Mouse (Mus musculus): ENCODE data around the gene Gucy2c. TPM values are rescaled to one million over a fixed set of nuclear protein-coding genes. Genes with fewer than 3 reads are reported as not detected.
A peak's percentile ranks its signal among the peaks of the same experiment; 100 is the strongest.

Gene Gucy2c
- polyA plus RNA-seq, 1 experiment from 2014 or later, result 0.17 TPM

- ATAC-seq (ENCODE audit: low FRiP score, low read depth), result no peak
- peaks cover 25% of the 10 kb centered on the region for H3K36me3 ChIP-seq
- H3K27ac ChIP-seq (replicated peaks), result no peak overlapping the region
- no peak overlapping the region for H3K9ac ChIP-seq
- no peaks in the 10 kb centered on the region for H3K27me3 ChIP-seq
- WGBS, result 89% methylated on average over 10 of the region's 10 CpGs
- no peak overlapping the region for H3K4me2 ChIP-seq
- H3K4me3 ChIP-seq, result no peak overlapping the region
- H3K4me1 ChIP-seq (replicated peaks), result peaks cover 19% of the 10 kb centered on the region
- no peaks in the 10 kb centered on the region for H3K9me3 ChIP-seq
These were observed 29.6 kb upstream of the Gucy2c start for GRCm38 (mm10) chr6:136811196-136811595.

- no peak for ATAC-seq (ENCODE audit: low FRiP score, low read depth)
- Histone ChIP-seq H3K9ac (no peak overlapping the region), H3K4me3 (peak overlapping the region; percentile 95; the same call in 1 of the 2 replicates), H3K4me1 (replicated peaks) (peaks cover 27% of the 10 kb centered on the region), H3K9me3 (no peaks in the 10 kb centered on the region), H3K27ac (replicated peaks) (no peak overlapping the region), H3K27me3 (no peaks in the 10 kb centered on the region), H3K36me3 (peaks cover 19% of the 10 kb centered on the region), H3K4me2 (peak overlapping the region; percentile 97)
- WGBS, result 83% methylated on average over 13 of the region's 13 CpGs
These were observed 28.1 kb upstream of the Gucy2c start for GRCm38 (mm10) chr6:136809673-136810072.

- no peaks in the 10 kb centered on the region for H3K9me3 ChIP-seq
- H3K4me2 ChIP-seq, result peak overlapping the region; percentile 97
- no peak for ATAC-seq (ENCODE audit: low FRiP score, low read depth)
- peaks cover 27% of the 10 kb centered on the region for H3K4me1 ChIP-seq (replicated peaks)
- H3K36me3 ChIP-seq, result peaks cover 13% of the 10 kb centered on the region
- no peak overlapping the region for H3K27ac ChIP-seq (replicated peaks)
- WGBS, result 43% methylated on average over 14 of the region's 14 CpGs
- H3K4me3 ChIP-seq, result peak overlapping the region; percentile 95
- H3K9ac ChIP-seq, result peak overlapping the region; percentile 70
- no peaks in the 10 kb centered on the region for H3K27me3 ChIP-seq
These were observed 27.5 kb upstream of the Gucy2c start for GRCm38 (mm10) chr6:136809077-136809476.

GRCm38 (mm10) chr6:136808631-136809046 lies 27.1 kb upstream of the Gucy2c start:
- peak overlapping the region; percentile 95 for H3K4me3 ChIP-seq
- H3K36me3 ChIP-seq, result peaks cover 11% of the 10 kb centered on the region
- ATAC-seq (ENCODE audit: low FRiP score, low read depth), result peak; percentile 7; the same call in 1 of the 2 replicates
- H3K27me3 ChIP-seq, result no peaks in the 10 kb centered on the region
- WGBS, result under 1% methylated on average over 28 of the region's 28 CpGs
- peak overlapping the region; percentile 97 for H3K4me2 ChIP-seq
- H3K4me1 ChIP-seq (replicated peaks), result peaks cover 27% of the 10 kb centered on the region
- no peaks in the 10 kb centered on the region for H3K9me3 ChIP-seq
- peak overlapping the region; percentile 75 for H3K27ac ChIP-seq (replicated peaks)
- H3K9ac ChIP-seq, result peak overlapping the region; percentile 70

GRCm38 (mm10) chr6:136808014-136808417 lies 26.5 kb upstream of the Gucy2c start, which contains the start of gene H2afj:
TSS of gene H2afj (plus strand) at chr6:136808244.
- H3K4me2 ChIP-seq, result peak within 1 kb of the TSS; percentile 97
- H3K27ac ChIP-seq (replicated peaks), result peak within 1 kb of the TSS; percentile 75
- H3K9ac ChIP-seq, result peak within 1 kb of the TSS; percentile 70
- peaks cover 7% of the 10 kb centered on the region for H3K36me3 ChIP-seq
- peak; percentile 88 for ATAC-seq (ENCODE audit: low FRiP score, low read depth)
- H3K4me1 ChIP-seq (replicated peaks), result peaks cover 33% of the 10 kb centered on the region
- H3K9me3 ChIP-seq, result no peaks in the 10 kb centered on the region
- H3K4me3 ChIP-seq, result peak within 1 kb of the TSS; percentile 95
- H3K27me3 ChIP-seq, result no peaks in the 10 kb centered on the region
- under 1% methylated on average over 34 of the region's 34 CpGs for WGBS

- ATAC-seq (ENCODE audit: low FRiP score, low read depth), result peak; percentile 9
- Histone ChIP-seq H3K27ac (replicated peaks) (peak overlapping the region; percentile 75), H3K9me3 (no peaks in the 10 kb centered on the region), H3K4me3 (peak overlapping the region; percentile 95), H3K9ac (no peak overlapping the region), H3K36me3 (peaks cover 5% of the 10 kb centered on the region), H3K27me3 (no peaks in the 10 kb centered on the region), H3K4me2 (peak overlapping the region; percentile 97), H3K4me1 (replicated peaks) (peaks cover 36% of the 10 kb centered on the region)
- WGBS, result 29% methylated on average over 18 of the region's 18 CpGs
These were observed 25.9 kb upstream of the Gucy2c start for GRCm38 (mm10) chr6:136807395-136808013.

- Histone ChIP-seq H3K9ac (no peak overlapping the region), H3K4me2 (no peak overlapping the region), H3K4me1 (replicated peaks) (peaks cover 36% of the 10 kb centered on the region), H3K4me3 (no peak overlapping the region), H3K36me3 (no peaks in the 10 kb centered on the region), H3K27ac (replicated peaks) (no peak overlapping the region), H3K9me3 (no peaks in the 10 kb centered on the region), H3K27me3 (no peaks in the 10 kb centered on the region)
- no peak for ATAC-seq (ENCODE audit: low FRiP score, low read depth)
- WGBS, result 70% methylated on average over 5 of the region's 5 CpGs
These were observed 25.3 kb upstream of the Gucy2c start for GRCm38 (mm10) chr6:136806819-136807218.

- ATAC-seq (ENCODE audit: low FRiP score, low read depth), result no peak
- WGBS, result 83% methylated on average over 1 of the region's 1 CpGs
These were observed 23.8 kb upstream of the Gucy2c start for GRCm38 (mm10) chr6:136805409-136805775.

GRCm38 (mm10) chr6:136804705-136805408 lies 23.3 kb upstream of the Gucy2c start:
- Histone ChIP-seq H3K9ac (peak overlapping the region; percentile 23), H3K4me2 (peak overlapping the region; percentile 75), H3K4me1 (replicated peaks) (peaks cover 36% of the 10 kb centered on the region), H3K27ac (replicated peaks) (peak overlapping the region; percentile 100), H3K27me3 (no peaks in the 10 kb centered on the region), H3K9me3 (no peaks in the 10 kb centered on the region), H3K4me3 (peak overlapping the region; percentile 77), H3K36me3 (no peaks in the 10 kb centered on the region)
- no peak for ATAC-seq (ENCODE audit: low FRiP score, low read depth)
- WGBS, result 33% methylated on average over 9 of the region's 9 CpGs

More at GRCm38 (mm10) chr6:136805409-136805775, 23.8 kb upstream of the Gucy2c start:
- Histone ChIP-seq H3K27me3 (no peaks in the 10 kb centered on the region), H3K4me2 (no peak overlapping the region), H3K4me1 (replicated peaks) (peaks cover 36% of the 10 kb centered on the region), H3K27ac (replicated peaks) (no peak overlapping the region), H3K36me3 (no peaks in the 10 kb centered on the region), H3K9me3 (no peaks in the 10 kb centered on the region), H3K4me3 (no peak overlapping the region), H3K9ac (no peak overlapping the region)

- H3K36me3 ChIP-seq, result no peaks in the 10 kb centered on the region
- peak within 1 kb of the TSS; percentile 100 for H3K27ac ChIP-seq (replicated peaks)
- H3K9me3 ChIP-seq, result no peaks in the 10 kb centered on the region
- H3K4me1 ChIP-seq (replicated peaks), result peaks cover 27% of the 10 kb centered on the region
- WGBS, result under 1% methylated on average over 50 of the region's 50 CpGs
- peak; percentile 76 for ATAC-seq (ENCODE audit: low FRiP score, low read depth)
- H3K4me2 ChIP-seq, result peak within 1 kb of the TSS; percentile 75
- H3K4me3 ChIP-seq, result peak within 1 kb of the TSS; percentile 77
- H3K9ac ChIP-seq, result peak within 1 kb of the TSS; percentile 93
- no peaks in the 10 kb centered on the region for H3K27me3 ChIP-seq
These were observed 22.4 kb upstream of the Gucy2c start, which contains the start of gene Hist4h4 for GRCm38 (mm10) chr6:136803739-136804633. TSS of gene Hist4h4 (minus strand) at chr6:136804415.

- Histone ChIP-seq H3K4me2 (peak overlapping the region; percentile 75), H3K27me3 (no peaks in the 10 kb centered on the region), H3K9me3 (no peaks in the 10 kb centered on the region), H3K9ac (peak overlapping the region; percentile 93), H3K36me3 (no peaks in the 10 kb centered on the region), H3K4me3 (peak overlapping the region; percentile 77), H3K27ac (replicated peaks) (peak overlapping the region; percentile 100), H3K4me1 (replicated peaks) (peaks cover 23% of the 10 kb centered on the region)
- no peak for ATAC-seq (ENCODE audit: low FRiP score, low read depth)
- WGBS, result 27% methylated on average over 12 of the region's 12 CpGs
These were observed 21.7 kb upstream of the Gucy2c start for GRCm38 (mm10) chr6:136803093-136803738.
